Mouse (Mus musculus): Measurements from ENCODE around the gene Cst6.

Cst6 gene

GRCm38 (mm10) chr19:5362186-5362585 is 12.8 kb upstream of the Cst6 start:
- in situ Hi-C loops (cut with MboI; ENCODE audit: low pct_unique_long_range_greater_than_20kb in 1 of 2, low sequenced_read_pairs in 2 of 2, unreplicated experiment in 1 of 2) = no loop called here

GRCm38 (mm10) chr19:5356080-5356479 is 6.7 kb upstream of the Cst6 start:
- in situ Hi-C loops (cut with MboI; ENCODE audit: low pct_unique_long_range_greater_than_20kb in 1 of 2, low sequenced_read_pairs in 2 of 2, unreplicated experiment in 1 of 2) = no loop called here

GRCm38 (mm10) chr19:5353609-5354008 is 4.2 kb upstream of the Cst6 start:
- in situ Hi-C loops (cut with MboI; ENCODE audit: low pct_unique_long_range_greater_than_20kb in 1 of 2, low sequenced_read_pairs in 2 of 2, unreplicated experiment in 1 of 2) = no loop called here

GRCm38 (mm10) chr19:5348526-5349501 is 560 bp downstream of the Cst6 start:
- in situ Hi-C loops (cut with MboI; ENCODE audit: low pct_unique_long_range_greater_than_20kb in 1 of 2, low sequenced_read_pairs in 2 of 2, unreplicated experiment in 1 of 2) = no loop called here

GRCm38 (mm10) chr19:5348064-5348463 is 1.3 kb downstream of the Cst6 start:
- in situ Hi-C loops (cut with MboI; ENCODE audit: low pct_unique_long_range_greater_than_20kb in 1 of 2, low sequenced_read_pairs in 2 of 2, unreplicated experiment in 1 of 2) = no loop called here

GRCm38 (mm10) chr19:5345297-5346131 is 3.9 kb downstream of the Cst6 start:
- in situ Hi-C loops (cut with MboI; ENCODE audit: low pct_unique_long_range_greater_than_20kb in 1 of 2, low sequenced_read_pairs in 2 of 2, unreplicated experiment in 1 of 2) = no loop called here

GRCm38 (mm10) chr19:5341360-5341759 is 8.0 kb downstream of the Cst6 start:
- in situ Hi-C loops (cut with MboI; ENCODE audit: low pct_unique_long_range_greater_than_20kb in 1 of 2, low sequenced_read_pairs in 2 of 2, unreplicated experiment in 1 of 2) = no loop called here

- in situ Hi-C loops (cut with MboI; ENCODE audit: low pct_unique_long_range_greater_than_20kb in 1 of 2, low sequenced_read_pairs in 2 of 2, unreplicated experiment in 1 of 2) = no loop called here
These were observed 11.4 kb downstream of the Cst6 start for GRCm38 (mm10) chr19:5337975-5338374.

- in situ Hi-C loops (cut with MboI; ENCODE audit: low pct_unique_long_range_greater_than_20kb in 1 of 2, low sequenced_read_pairs in 2 of 2, unreplicated experiment in 1 of 2) = no loop called here
These were observed 13.9 kb downstream of the Cst6 start, which contains the start of gene Catsper1 for GRCm38 (mm10) chr19:5335441-5335840. Gene Catsper1, plus strand, starts transcription at chr19:5335741.

- in situ Hi-C loops (cut with MboI; ENCODE audit: low pct_unique_long_range_greater_than_20kb in 1 of 2, low sequenced_read_pairs in 2 of 2, unreplicated experiment in 1 of 2) = no loop called here
These were observed 14.6 kb downstream of the Cst6 start for GRCm38 (mm10) chr19:5334741-5335140.

- in situ Hi-C loops (cut with MboI; ENCODE audit: low pct_unique_long_range_greater_than_20kb in 1 of 2, low sequenced_read_pairs in 2 of 2, unreplicated experiment in 1 of 2) = no loop called here
These were observed 21.4 kb downstream of the Cst6 start for GRCm38 (mm10) chr19:5327970-5328369.

- in situ Hi-C loops (cut with MboI; ENCODE audit: low pct_unique_long_range_greater_than_20kb in 1 of 2, low sequenced_read_pairs in 2 of 2, unreplicated experiment in 1 of 2) = no loop called here
These were observed 25.6 kb downstream of the Cst6 start for GRCm38 (mm10) chr19:5323801-5324200.

GRCm38 (mm10) chr19:5313189-5313588 is 36.2 kb downstream of the Cst6 start:
- in situ Hi-C loops (cut with MboI; ENCODE audit: low pct_unique_long_range_greater_than_20kb in 1 of 2, low sequenced_read_pairs in 2 of 2, unreplicated experiment in 1 of 2) = no loop called here

GRCm38 (mm10) chr19:5309025-5309424 is 40.3 kb downstream of the Cst6 start:
- in situ Hi-C loops (cut with MboI; ENCODE audit: low pct_unique_long_range_greater_than_20kb in 1 of 2, low sequenced_read_pairs in 2 of 2, unreplicated experiment in 1 of 2) = no loop called here

GRCm38 (mm10) chr19:5306968-5307734 is 42.2 kb downstream of the Cst6 start:
- in situ Hi-C loops (cut with MboI; ENCODE audit: low pct_unique_long_range_greater_than_20kb in 1 of 2, low sequenced_read_pairs in 2 of 2, unreplicated experiment in 1 of 2) = no loop called here

- in situ Hi-C loops (cut with MboI; ENCODE audit: low pct_unique_long_range_greater_than_20kb in 1 of 2, low sequenced_read_pairs in 2 of 2, unreplicated experiment in 1 of 2) = no loop called here
These were observed 43.1 kb downstream of the Cst6 start for GRCm38 (mm10) chr19:5306279-5306678.

GRCm38 (mm10) chr19:5302455-5302854 is 46.9 kb downstream of the Cst6 start:
- in situ Hi-C loops (cut with MboI; ENCODE audit: low pct_unique_long_range_greater_than_20kb in 1 of 2, low sequenced_read_pairs in 2 of 2, unreplicated experiment in 1 of 2) = no loop called here

- in situ Hi-C loops (cut with MboI; ENCODE audit: low pct_unique_long_range_greater_than_20kb in 1 of 2, low sequenced_read_pairs in 2 of 2, unreplicated experiment in 1 of 2) = no loop called here
These were observed 48.8 kb downstream of the Cst6 start for GRCm38 (mm10) chr19:5300588-5300987.
